Mouse (Mus musculus) liver, embryonic 15.5 days (tissue): Measurements from ENCODE around the gene Serpinb6e. TPM values are rescaled to one million over a fixed set of nuclear protein-coding genes. Genes with fewer than 3 reads are reported as not detected.

ENCODE experiments used
- ATAC-seq: fragments of 200-750 bp; cut with Nextera tagmentation; 2 replicates; pipeline ENCODE4 v1.8.0; 2017; ENCODE audit warnings: moderate number of reproducible peaks, mild to moderate bottlenecking, moderate library complexity; ENCODE audit not compliant: insufficient read depth
- H3K27ac ChIP-seq: fragments of 300-500 bp; sonication (generic); replicated peaks from 2 replicates; pipeline ENCODE4 v1.5.1; 2015; ENCODE audit warnings: mild to moderate bottlenecking, inconsistent platforms
- H3K27me3 ChIP-seq: fragments of 300-500 bp; sonication (generic); 2 replicates; pipeline ENCODE4 v1.6.1; 2015; ENCODE audit warnings: mild to moderate bottlenecking, inconsistent platforms
- H3K36me3 ChIP-seq: fragments of 300-500 bp; sonication (generic); replicated peaks from 2 replicates; pipeline ENCODE4 v1.6.1; 2015; ENCODE audit warnings: moderate library complexity, mild to moderate bottlenecking, inconsistent platforms
- H3K4me1 ChIP-seq: fragments of 300-500 bp; sonication (generic); replicated peaks from 2 replicates; pipeline ENCODE4 v1.6.1; 2015; ENCODE audit warnings: inconsistent platforms
- H3K4me2 ChIP-seq: fragments of 300-500 bp; sonication (generic); 2 replicates; pipeline ENCODE4 v1.6.1; 2015; ENCODE audit warnings: moderate library complexity, mild to moderate bottlenecking, inconsistent platforms
- H3K4me3 ChIP-seq: fragments of 300-500 bp; sonication (generic); replicated peaks from 2 replicates; pipeline ENCODE4 v1.5.1; 2015; ENCODE audit warnings: mild to moderate bottlenecking, inconsistent platforms
- H3K9ac ChIP-seq: fragments of 300-500 bp; sonication (generic); 2 replicates; pipeline ENCODE4 v1.6.1; 2015; ENCODE audit warnings: moderate library complexity, mild to moderate bottlenecking, inconsistent platforms
- H3K9me3 ChIP-seq: fragments of 300-500 bp; sonication (generic); replicated peaks from 2 replicates; pipeline ENCODE4 v1.6.1; 2016; ENCODE audit warnings: inconsistent platforms
- WGBS: fragments of 180-500 bp; shearing (Covaris S2); methylation state at CpG from one replicate; pipeline ENCODE4 v1.1.7; 2015; ENCODE audit warnings: mixed read lengths; ENCODE audit not compliant: insufficient replicate concordance; 5-methylcytosine and 5-hydroxymethylcytosine counted together
- polyA plus RNA-seq: library from polyadenylated mRNA; unstranded; fragments of >200 nt; fragmentation: Nextera tagmentation; extraction: Ambion mirVana; gene quantifications from 2 replicates; pipeline ENCODE4 v1.2.1, GENCODE M21; 2015

Gene Serpinb6e
- not detected in 2 replicates for polyA plus RNA-seq

DNA sequence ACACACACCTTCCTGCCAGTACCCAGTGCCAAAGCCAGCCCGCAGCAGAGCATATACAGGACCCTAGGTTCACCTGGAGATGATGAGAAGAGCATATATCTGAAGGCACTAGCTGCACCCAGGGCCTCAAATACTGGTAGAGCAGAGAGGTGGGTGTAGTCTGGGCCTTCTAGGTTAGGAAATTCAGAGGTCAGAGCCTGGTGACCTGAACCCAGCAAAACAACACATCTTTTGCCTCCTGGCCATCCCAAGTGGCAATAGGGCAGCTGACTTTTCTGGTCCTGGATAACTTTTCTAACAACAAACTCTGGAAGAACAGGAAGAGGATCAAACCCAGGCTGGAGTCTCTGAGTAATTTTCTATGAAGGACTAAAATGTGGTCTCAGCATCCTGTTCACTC lies at the start of gene Serpinb6e:
Gene Serpinb6e (minus strand): TSS at position 101 of the 400 bp plus-strand sequence.
- no peak within 1 kb of the TSS for H3K4me2 ChIP-seq
- H3K36me3 ChIP-seq: no peaks in the 10 kb centered on the region
- H3K4me3 ChIP-seq: no peak within 1 kb of the TSS
- WGBS: 16% methylated on average over 1 of the region's 1 CpGs
- no peaks in the 10 kb centered on the region for H3K9me3 ChIP-seq
- no peaks in the 10 kb centered on the region for H3K27me3 ChIP-seq
- no peak for ATAC-seq
- no peaks in the 10 kb centered on the region for H3K4me1 ChIP-seq
- no peak within 1 kb of the TSS for H3K27ac ChIP-seq
- H3K9ac ChIP-seq: no peak within 1 kb of the TSS

DNA sequence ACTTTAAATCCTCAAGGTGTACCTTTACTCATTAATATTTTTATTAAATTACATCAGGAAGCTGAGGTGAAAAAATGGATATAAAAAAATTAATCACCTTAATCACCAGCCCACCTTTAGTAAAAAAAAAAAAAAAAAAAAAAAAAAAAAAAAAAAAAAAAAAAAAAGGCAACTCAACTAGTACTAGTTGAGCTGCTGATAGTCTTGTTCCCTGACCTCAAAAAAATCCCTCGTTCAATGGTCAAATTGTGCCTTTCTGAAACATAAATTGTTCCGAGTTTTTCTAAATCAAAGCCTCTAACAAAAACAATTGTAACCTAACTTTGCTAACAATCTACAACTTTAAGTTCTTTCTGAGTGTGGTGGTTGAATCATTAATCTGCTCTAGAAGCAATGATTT lies 12.5 kb downstream of the Serpinb6e start:
- Histone ChIP-seq H3K4me1 (no peaks in the 10 kb centered on the region), H3K4me3 (no peak overlapping the region), H3K4me2 (no peak overlapping the region), H3K9ac (no peak overlapping the region), H3K9me3 (no peaks in the 10 kb centered on the region), H3K27me3 (no peaks in the 10 kb centered on the region), H3K36me3 (no peaks in the 10 kb centered on the region), H3K27ac (no peak overlapping the region)
- WGBS: 48% methylated on average over 2 of the region's 2 CpGs
- ATAC-seq: no peak

- no peak overlapping the region for H3K4me3 ChIP-seq
- no peaks in the 10 kb centered on the region for H3K27me3 ChIP-seq
- H3K9me3 ChIP-seq: no peaks in the 10 kb centered on the region
- H3K4me1 ChIP-seq: no peaks in the 10 kb centered on the region
- H3K36me3 ChIP-seq: no peaks in the 10 kb centered on the region
- H3K9ac ChIP-seq: no peak overlapping the region
- no peak overlapping the region for H3K4me2 ChIP-seq
- no peak overlapping the region for H3K27ac ChIP-seq
- no peak for ATAC-seq
These were observed 19.8 kb downstream of the Serpinb6e start for GRCm38 (mm10) chr13:33823421-33823820.

- H3K36me3 ChIP-seq: no peaks in the 10 kb centered on the region
- no peaks in the 10 kb centered on the region for H3K27me3 ChIP-seq
- no peak overlapping the region for H3K4me3 ChIP-seq
- H3K27ac ChIP-seq: no peak overlapping the region
- no peak overlapping the region for H3K4me2 ChIP-seq
- no peak for ATAC-seq
- no peaks in the 10 kb centered on the region for H3K9me3 ChIP-seq
- no peak overlapping the region for H3K9ac ChIP-seq
- no peaks in the 10 kb centered on the region for H3K4me1 ChIP-seq
- 49% methylated on average over 5 of the region's 5 CpGs for WGBS
These were observed 21.6 kb downstream of the Serpinb6e start for GRCm38 (mm10) chr13:33821490-33822143.

Other genes starting within 250 kb of the Serpinb6e start
- not detected in 2 replicates for gene Serpinb6d, start 182.0 kb downstream of the Serpinb6e start, polyA plus RNA-seq
- not detected in 2 replicates for gene Serpinb6c, start 62.3 kb upstream of the Serpinb6e start, polyA plus RNA-seq
- 26.0 and 27.0 TPM in 2 replicates for gene Nqo2, start 121.3 kb upstream of the Serpinb6e start, polyA plus RNA-seq
- gene Ripk1, start 159.0 kb upstream of the Serpinb6e start, polyA plus RNA-seq: 11.6 and 12.5 TPM in 2 replicates
- gene Serpinb6a, start 159.4 kb upstream of the Serpinb6e start, polyA plus RNA-seq: 15.8 and 16.1 TPM in 2 replicates
- gene Bphl, start 194.2 kb upstream of the Serpinb6e start, polyA plus RNA-seq: 47.6 and 49.2 TPM in 2 replicates
- 62.6 and 74.2 TPM in 2 replicates for gene Tubb2a, start 234.6 kb upstream of the Serpinb6e start, polyA plus RNA-seq